Mouse (Mus musculus): ENCODE results near the gene Cilp2. TPM values are rescaled to one million over a fixed set of nuclear protein-coding genes. Genes with fewer than 3 reads are reported as not detected.
A peak's percentile ranks its signal among the peaks of the same experiment; 100 is the strongest.

The Cilp2 gene
- 1 to 10 TPM; 2.5 to 2.8 TPM for total RNA-seq (2021)
- long read RNA-seq, partial matches to known transcripts: 0 of 15 reads
- long read RNA-seq, other reads (novel, unspliced or antisense): 15 of 15 reads

GRCm38 (mm10) chr8:69887289-69888243, at the start of gene Cilp2:
Cilp2 (minus strand) TSS chr8:69887687.
- DNase-seq (ENCODE audit: low spot score in 2 of 2): no peak

GRCm38 (mm10) chr8:69936050-69936794, 48.7 kb upstream of the Cilp2 start:
- no peak for DNase-seq (ENCODE audit: low spot score in 2 of 2)

DNA sequence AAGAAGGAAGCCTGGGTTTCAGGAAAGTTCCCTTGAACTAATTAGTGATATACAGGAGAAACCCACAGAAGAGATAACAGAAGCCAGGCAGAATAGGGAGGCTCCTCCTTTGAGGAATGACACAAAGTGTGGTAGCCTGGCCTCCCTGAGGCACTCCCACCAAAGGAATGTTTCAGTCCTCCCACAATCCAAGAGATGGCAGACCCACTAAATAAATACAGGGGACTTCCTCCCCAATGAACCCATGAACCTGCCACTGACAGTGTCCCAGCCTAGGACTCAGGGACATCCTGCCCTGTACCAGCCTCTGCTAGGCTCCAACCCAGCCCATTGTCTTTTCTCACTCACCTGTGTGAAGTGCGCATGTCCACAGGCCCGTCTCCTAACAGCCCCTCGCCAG, 47.9 kb upstream of the Cilp2 start:
- DNase-seq (ENCODE audit: low spot score in 2 of 2): no peak

DNA sequence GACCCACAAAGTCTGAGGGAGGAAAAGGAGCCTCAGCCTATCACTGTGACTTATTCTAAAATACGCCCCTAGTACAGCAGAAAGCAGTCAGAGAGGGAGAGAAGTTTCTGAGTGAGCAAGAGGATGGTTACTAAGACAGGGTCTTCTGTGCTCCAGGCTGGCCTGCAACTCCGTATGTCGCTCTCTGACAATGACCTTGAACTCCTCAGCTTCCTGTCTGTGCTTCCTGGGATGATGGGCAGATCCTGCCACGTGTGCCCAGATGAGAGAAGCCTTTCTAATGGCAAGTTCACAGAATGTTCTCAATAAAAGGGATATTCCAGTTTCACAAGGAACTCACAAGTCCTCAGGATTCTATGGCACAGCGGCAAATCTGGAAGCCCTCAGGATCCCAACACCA, 47.1 kb upstream of the Cilp2 start:
- DNase-seq (ENCODE audit: low spot score in 2 of 2): no peak

GRCm38 (mm10) chr8:69933811-69934210, 46.3 kb upstream of the Cilp2 start:
- DNase-seq (ENCODE audit: low spot score in 2 of 2): no peak

- no peak for DNase-seq (ENCODE audit: low spot score in 2 of 2)
Observed at GRCm38 (mm10) chr8:69926901-69927300, 39.4 kb upstream of the Cilp2 start.

DNA sequence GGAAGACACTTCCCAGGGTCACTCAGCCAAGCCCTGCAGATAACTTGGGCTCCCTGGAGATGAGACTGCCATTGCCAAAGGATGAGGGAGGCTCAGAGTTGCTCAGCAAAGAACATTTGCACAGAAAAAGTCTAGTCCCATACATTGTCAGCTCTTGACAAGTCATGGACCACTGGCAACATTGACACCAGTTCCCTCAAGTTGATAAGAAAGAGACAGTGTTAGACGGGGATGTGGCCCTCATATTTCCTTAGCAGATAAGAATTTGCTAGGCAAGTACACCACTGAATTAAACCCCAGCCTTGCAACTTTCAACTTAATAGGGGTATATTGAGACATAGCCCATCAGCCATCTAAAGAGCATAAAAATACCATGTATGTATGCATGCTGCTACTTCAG, 36.5 kb upstream of the Cilp2 start:
- DNase-seq (ENCODE audit: low spot score in 2 of 2): no peak

- DNase-seq (ENCODE audit: low spot score in 2 of 2): no peak
Observed at GRCm38 (mm10) chr8:69921141-69921540, 33.7 kb upstream of the Cilp2 start.

GRCm38 (mm10) chr8:69919876-69920662, 32.6 kb upstream of the Cilp2 start:
- peak; percentile 41 to 44 for DNase-seq (ENCODE audit: low spot score in 2 of 2)

DNA sequence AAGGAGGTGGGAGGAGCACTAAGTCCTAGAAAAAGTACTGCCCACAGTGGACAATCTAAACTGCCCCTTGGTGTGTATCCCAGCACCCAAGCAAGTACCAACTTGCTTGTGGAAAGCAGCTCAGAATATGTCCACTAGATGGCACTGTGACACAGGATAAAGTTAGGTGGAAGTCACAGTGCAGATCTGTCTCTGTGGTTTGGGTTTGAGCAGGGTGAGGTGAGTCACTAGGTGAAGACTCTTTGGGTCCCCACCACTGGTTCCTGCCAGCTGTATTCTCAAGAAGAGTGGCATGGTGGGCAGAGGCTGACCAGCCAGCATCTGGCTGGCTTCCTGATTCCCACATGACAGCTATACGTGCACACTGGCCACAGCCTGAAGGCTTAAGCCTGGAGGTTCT, 31.5 kb upstream of the Cilp2 start:
- peak; percentile 82 to 86 for DNase-seq (ENCODE audit: low spot score in 2 of 2)

DNA sequence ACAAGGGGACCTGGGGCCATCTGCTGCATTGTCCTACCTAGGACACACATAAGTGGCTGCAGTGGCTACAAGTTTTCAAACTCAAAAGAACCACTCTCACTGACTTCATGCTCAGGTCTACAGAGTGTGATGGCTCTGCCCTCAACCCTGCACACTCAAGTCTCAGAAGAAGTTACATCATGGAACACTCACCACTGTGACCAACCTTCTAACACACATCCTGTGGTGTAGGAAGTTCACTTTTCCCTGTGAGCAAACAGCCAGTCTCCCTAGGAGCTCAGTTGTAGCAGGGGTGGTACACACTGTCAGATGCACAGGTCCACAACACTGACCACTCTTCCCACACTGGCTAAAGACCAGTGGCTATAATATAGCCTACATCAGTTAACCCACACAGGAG, 31.0 kb upstream of the Cilp2 start:
- DNase-seq (ENCODE audit: low spot score in 2 of 2): no peak

- DNase-seq (ENCODE audit: low spot score in 2 of 2): no peak
Observed at GRCm38 (mm10) chr8:69915748-69916147, 28.3 kb upstream of the Cilp2 start.

DNA sequence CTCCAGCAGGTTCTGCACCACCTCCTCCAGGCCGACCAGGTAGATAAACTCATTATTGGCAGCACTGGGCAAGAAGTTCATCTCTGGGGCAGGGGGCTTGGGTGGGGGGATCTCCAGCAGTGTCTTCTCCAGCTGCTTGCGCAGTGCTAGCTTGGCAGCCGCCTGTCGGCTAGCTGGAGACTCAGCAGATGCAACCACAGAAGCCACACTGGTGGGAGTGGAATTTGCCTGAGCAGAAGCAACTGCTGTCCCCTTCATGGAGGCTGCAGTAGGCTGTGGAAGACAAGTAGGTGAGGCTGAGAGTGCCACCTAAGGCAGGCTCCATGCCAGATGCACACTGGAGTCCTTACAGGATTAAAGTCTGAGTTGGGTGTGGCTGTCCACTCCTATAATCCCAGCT, 27.0 kb upstream of the Cilp2 start:
- DNase-seq (ENCODE audit: low spot score in 2 of 2): no peak

DNA sequence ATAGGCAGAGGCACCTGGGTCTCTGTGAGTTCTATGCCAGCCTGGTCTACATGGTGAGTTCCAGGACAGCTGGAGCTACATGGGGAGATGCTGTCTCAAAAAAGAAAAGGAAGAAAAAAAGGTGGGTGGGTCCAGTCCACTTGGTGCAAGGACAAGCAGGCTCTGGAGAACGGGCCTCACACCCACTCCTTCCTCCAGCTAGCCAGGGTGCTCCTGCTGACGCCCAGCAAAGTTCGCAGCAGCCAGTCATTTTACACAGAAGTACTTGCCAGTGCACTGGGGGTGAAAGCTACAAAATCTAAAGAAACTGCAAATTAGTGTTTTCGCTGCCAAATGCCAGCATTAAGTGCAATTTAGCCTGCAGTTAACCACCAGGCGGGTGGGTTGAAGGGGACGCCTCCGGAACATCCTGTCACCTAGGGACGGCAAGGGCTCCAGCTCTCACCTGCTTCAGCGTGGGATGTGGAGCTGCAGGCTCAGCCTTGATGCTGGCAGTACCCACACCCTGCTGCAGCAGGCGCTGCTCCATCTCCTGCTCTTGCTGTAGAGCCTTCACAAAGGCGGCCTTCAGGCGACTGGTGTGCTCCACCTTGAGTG, 25.1 kb upstream of the Cilp2 start:
- no peak for DNase-seq (ENCODE audit: low spot score in 2 of 2)

DNA sequence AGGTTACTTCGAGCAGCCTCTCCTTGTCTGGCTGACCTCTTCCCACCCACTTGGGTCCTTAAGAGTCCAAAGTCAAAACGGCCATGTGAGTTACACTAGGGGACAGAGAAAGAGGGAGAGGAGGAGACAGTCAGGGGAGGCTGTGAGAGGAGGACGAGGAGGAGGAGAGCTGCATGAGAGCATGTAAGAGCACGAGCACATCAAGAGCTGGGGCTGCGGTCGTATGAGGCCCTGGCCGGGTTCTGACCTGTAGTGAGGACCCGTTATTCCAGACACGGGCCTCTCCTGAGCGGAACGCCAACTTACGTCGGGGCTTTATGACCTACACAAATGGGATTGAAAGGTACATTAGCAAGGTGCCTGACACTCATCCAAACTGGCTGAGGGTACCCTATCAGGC, 24.4 kb upstream of the Cilp2 start:
- no peak for DNase-seq (ENCODE audit: low spot score in 2 of 2)

- no peak for DNase-seq (ENCODE audit: low spot score in 2 of 2)
Observed at GRCm38 (mm10) chr8:69907106-69907505, 19.6 kb upstream of the Cilp2 start.

DNA sequence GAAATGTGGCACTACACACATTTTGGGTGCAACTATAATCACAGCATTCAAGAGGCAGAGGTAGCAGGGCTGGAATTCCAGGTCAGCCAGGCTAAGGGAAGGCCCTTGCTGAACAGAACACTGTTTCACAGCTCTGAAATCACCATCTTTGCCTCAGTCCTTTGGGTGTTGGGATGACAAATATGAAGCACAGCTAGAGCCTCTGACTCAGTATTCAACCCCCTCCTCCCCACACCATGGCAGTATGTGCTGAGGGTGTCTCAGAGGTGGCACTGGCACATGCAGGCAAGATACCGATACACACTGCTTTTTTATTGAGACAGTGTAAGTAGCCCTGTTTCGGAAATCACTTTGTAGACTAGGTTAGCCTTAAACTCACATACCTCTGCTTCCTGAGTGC, 18.8 kb upstream of the Cilp2 start:
- DNase-seq (ENCODE audit: low spot score in 2 of 2): no peak

DNA sequence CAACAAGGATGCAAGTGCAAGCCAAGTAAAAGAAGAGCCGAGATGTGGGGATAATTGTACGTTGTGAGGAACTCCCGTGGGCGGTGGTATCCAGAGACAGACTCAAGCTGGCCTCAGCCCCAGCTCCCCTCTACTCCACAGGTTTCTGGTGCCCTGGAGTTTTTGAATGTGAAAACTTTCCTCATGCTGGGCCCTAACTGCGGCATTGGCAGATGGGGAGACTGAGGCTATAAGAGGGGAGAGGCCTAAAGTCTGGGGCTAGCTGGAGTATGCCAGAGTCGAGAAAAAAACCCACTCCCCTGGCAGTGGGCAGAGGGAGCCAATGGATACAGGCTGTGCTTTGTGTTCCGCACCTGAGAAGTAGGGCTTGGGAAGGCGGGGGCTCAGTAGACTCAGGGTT, 16.6 kb upstream of the Cilp2 start:
- no peak for DNase-seq (ENCODE audit: low spot score in 2 of 2)

GRCm38 (mm10) chr8:69903063-69903542, 15.6 kb upstream of the Cilp2 start:
- peak; percentile 99 for DNase-seq (ENCODE audit: low spot score in 2 of 2)

- DNase-seq (ENCODE audit: low spot score in 2 of 2): peak; percentile 50 to 54
Observed at GRCm38 (mm10) chr8:69902163-69903062, 14.9 kb upstream of the Cilp2 start, which contains the start of the genes Tssk6, Ndufa13 and Yjefn3. Tssk6 (plus strand) TSS chr8:69902184. Ndufa13 (minus strand) TSS chr8:69902558. Yjefn3 (minus strand) TSS chr8:69902712.
